Mouse (Mus musculus) gastrocnemius, adult 18-20 months (tissue): ENCODE measurements around the gene Mfsd4b1. TPM values are rescaled to one million over a fixed set of nuclear protein-coding genes. Genes with fewer than 3 reads are reported as not detected.
A peak's percentile ranks its signal among the peaks of the same experiment; 100 is the strongest.

Experiments
- DNase-seq: peaks from one replicate; pipeline ENCODE4 v3.0.0; 2021; ENCODE audit warnings: low spot score
- total RNA-seq, 2 experiments: library from RNA; stranded (reverse); gene quantifications; 2 replicates each; pipeline ENCODE4 v1.2.3; 2021

Mfsd4b1 gene
- total RNA-seq, 2 experiments from 2014 or later = 2.0 to 2.2 TPM

GRCm38 (mm10) chr10:39960441-39960822 lies 64.6 kb downstream of the Mfsd4b1 start:
- DNase-seq = no peak

GRCm38 (mm10) chr10:39959761-39960440 lies 65.2 kb downstream of the Mfsd4b1 start, which contains the start of gene Mfsd4b3:
Mfsd4b3 (minus strand) TSS chr10:39960153.
- peak; percentile 99 for DNase-seq

DNA sequence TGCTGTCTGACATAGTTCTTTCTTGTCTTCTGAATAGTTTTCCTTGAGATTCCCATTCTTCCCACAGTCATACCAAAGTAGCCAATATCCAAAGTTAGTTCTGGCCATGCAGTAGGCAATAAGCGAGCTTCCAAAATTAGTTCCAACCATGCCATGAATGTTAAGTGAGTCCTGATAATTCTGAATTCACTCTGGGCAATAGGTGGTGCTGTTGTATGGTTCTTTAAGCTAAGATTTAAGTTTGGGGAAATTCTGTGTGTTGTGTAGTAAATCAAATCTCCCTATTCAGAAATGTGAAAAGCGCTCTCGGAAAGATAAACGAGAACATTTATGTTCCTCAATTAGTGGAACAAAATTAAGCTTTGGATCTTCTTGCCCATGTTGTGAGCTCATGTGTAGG lies 66.8 kb downstream of the Mfsd4b1 start:
- DNase-seq = no peak

GRCm38 (mm10) chr10:39956340-39956878 lies 68.7 kb downstream of the Mfsd4b1 start:
- DNase-seq = no peak

GRCm38 (mm10) chr10:39955163-39955562 lies 69.9 kb downstream of the Mfsd4b1 start:
- no peak for DNase-seq

Other genes with a start within 250 kb of the Mfsd4b1 start
- gene Mfsd4b4, start 126.0 kb downstream of the Mfsd4b1 start, total RNA-seq = 1 to 10 TPM; 2.5 to 2.8 TPM
- under 1 TPM; 0.16 to 0.19 TPM for gene Mfsd4b2, start 98.3 kb downstream of the Mfsd4b1 start, total RNA-seq
- gene Mfsd4b3, start 65.1 kb downstream of the Mfsd4b1 start, total RNA-seq = 1 to 10 TPM; 3.6 to 5.1 TPM
- under 1 TPM; 0.36 to 0.62 TPM for gene Mfsd4b5, start 38.6 kb downstream of the Mfsd4b1 start, total RNA-seq
- 10 to 100 TPM; 44.1 to 46.2 TPM for gene Slc16a10, start 117.0 kb upstream of the Mfsd4b1 start, total RNA-seq
- gene Rpf2, start 221.8 kb upstream of the Mfsd4b1 start, total RNA-seq = 10 to 100 TPM; 15.6 to 16.1 TPM
- 10 to 100 TPM; 27.1 to 34.8 TPM for gene Gtf3c6, start 232.8 kb upstream of the Mfsd4b1 start, total RNA-seq